Mouse (Mus musculus) A20 (cell line): Measurements from ENCODE around the gene Ddx43.
"Not testable (repeated sequence)": the region's sequence is repeated elsewhere in the genome, so short reads cannot be mapped to it uniquely, and the experiment has no call there.

Source experiments
- DNase-seq: peaks from one replicate; pipeline ENCODE4 v3.0.0-alpha.2; 2011; ENCODE audit warnings: low read depth, low spot score

The Ddx43 gene

GRCm38 (mm10) chr9:78395630-78396351 is at the start of gene Ddx43:
Gene Ddx43 (plus strand): TSS chr9:78395777.
- DNase-seq, result peak; percentile 95

GRCm38 (mm10) chr9:78347004-78347403 is 48.6 kb upstream of the Ddx43 start:
- no peak for DNase-seq

DNA sequence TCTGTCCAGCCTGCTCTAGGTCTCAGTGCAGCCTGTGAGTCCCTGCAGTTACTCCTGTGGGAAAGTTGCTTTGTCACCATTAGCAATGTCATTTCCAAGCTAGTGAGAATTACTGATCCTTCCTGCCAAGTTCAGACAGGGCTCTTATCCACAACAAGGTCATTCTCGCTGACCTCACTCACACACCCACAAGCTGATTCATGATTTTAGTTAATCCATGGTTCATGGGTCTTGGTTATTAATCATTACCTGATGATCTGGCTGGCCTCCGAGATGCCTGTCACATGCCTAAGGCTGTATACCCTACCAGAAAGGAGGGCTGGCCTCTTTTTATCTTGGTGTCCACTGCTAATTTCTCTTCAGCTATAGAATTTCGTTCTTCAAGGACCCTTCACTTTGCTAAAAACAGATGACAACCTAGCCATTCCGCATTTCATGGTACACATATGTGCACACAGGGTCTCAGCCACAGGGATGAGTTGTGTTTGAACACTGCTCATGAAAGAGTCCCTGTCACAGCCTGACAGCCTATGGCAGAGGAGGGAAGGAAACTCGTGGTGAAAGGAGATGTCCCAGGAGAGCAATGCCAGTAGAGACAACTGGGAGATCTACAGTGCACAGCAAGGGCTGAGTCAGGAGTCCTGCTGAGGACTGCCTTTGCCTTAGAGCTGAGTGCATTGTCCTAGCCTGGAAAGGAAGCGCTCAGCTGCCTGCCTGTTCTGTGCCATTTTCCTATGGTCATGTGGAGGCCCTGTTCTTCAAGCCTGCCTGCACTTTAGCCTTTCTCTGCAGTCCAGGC is 47.2 kb upstream of the Ddx43 start:
- not testable (repeated sequence) for DNase-seq

GRCm38 (mm10) chr9:78349141-78349540 is 46.4 kb upstream of the Ddx43 start:
- DNase-seq, result not testable (repeated sequence)

GRCm38 (mm10) chr9:78350007-78350406 is 45.6 kb upstream of the Ddx43 start:
- DNase-seq, result not testable (repeated sequence)

GRCm38 (mm10) chr9:78351504-78352220 is 43.9 kb upstream of the Ddx43 start:
- DNase-seq, result no peak

DNA sequence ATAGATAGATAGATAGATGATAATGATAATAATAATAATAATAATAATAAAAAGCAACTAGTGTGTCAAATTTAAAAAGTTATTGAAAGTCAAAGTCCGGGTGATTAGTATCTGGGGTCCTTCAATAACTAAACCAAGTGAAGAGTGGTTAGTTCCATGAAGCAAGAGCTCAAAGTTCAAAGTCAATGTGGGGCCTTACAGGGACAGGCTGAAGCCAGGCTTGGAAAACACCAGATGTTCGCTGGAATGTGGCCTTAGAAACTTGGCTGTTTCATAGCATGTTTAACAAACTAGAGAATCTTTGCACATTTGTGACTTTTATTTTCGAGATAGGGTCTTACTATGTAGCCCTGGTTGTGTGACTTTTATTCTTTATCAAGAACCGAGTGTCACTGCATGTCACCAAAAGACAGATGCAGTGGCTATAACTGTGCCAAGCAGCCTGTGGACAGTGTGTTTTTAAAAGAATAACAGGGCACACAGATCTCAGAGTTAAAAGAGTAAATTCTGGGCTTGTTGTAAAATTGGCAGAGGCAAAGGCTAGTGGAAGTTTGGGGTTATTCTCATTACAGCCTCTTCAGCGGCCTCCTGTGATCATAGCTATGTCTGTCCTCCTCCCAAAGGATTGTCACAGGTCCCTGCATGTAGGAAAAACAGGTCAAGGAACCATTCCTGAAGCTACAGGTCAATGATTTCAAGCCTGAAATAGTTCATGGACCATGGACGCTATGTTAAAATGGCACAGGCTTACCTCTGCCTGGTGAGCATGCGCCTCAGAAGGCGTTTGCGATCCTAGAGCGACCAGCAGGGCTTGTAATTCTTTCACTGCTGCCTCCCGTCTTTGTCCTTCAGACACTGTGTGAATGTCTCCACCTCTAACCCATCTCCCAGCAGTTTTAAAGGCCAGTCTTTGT is 40.7 kb upstream of the Ddx43 start:
- no peak for DNase-seq

DNA sequence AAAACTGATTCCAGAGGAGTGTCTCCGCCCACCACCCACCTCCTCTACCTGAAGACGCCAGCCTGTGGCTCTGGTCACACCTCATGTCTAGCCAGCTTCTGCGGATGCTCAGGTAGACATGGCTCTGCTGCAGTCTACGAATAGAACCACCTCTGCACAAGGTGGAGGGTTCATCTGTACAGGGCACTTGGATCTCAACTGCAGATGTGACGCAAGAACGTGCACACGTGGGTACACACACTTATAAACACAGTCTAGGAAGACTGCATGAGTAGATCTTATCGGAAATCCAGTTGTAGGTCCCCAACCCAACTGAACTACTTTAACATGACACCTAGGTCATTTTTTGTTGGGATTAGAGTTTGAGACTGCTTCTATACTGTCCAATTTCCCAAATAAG is 40.0 kb upstream of the Ddx43 start, which contains the start of gene Gsta2:
Gene Gsta2 (minus strand): TSS at position 178 of the 400 bp plus-strand sequence.
- DNase-seq, result no peak

DNA sequence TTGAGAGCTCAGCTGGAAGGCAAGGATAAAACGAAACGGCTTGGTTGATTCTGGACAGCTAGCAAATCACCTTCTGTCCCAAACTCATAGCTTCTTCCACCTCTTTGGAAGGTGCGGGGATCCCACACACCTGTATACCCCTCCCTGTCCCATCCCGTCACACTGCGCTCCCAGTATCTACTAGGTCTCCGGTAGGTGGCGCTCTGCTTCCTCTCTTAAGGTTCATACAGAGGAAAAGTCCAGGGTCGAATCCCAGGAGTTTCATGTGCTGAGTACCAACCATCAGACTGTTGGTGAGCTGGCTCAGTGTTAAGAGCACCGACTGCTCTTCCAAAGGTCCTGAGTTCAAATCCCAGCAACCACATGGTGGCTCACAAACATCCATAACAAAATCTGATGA is 37.5 kb upstream of the Ddx43 start:
- DNase-seq, result peak; percentile 60

DNA sequence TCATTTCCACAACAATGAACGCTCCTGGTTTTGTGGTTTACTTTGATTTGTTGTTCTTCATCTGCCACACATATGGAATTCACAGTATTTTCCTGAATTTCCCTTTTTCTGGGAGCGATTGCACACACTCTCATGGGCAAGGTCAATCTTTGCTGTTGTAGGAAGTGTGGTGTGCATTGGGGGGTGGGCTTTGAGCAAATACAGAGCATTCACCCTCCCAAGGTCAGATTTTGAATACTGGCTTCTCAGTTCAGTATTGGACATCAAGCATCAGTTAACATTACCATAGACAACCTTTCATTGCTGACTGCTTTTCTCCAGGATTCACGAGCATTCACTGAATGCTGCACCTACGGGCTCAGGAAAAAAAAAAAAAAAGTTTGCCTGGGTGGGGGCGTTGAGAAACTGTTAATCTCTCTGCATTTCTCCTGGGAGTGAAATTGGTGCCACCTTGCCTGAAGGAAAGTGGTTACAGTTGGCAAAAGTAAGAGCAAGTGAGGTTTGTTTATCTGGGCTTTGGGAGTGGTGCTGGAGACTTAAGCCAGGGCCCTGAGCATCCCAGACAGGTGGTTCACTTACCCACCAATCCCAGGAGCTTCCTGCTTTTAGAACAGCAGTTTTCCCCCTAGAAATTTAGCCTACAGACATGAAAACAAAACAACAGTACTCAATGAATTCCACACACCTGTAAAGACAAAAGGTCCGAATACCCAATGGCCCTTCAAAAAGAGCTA is 35.7 kb upstream of the Ddx43 start:
- no peak for DNase-seq

DNA sequence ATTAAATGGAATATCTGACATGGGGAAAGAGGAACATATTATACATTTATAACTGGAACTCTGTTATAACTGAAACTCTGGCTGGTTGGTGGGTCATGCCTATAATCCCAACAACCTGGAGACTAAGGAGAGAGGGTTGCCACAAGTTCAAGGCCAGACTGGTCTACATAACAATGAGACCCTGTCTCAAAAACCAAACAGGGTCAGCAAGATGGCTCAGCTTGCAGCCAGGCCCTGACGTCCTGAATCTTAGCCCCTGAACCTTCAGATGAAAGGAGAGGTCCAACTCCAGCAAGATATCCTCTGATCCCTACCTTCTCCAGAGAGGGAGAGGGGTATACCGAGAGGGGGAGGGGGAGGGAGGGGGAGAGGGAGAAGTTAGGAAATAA is 35.1 kb upstream of the Ddx43 start:
- DNase-seq, result no peak

DNA sequence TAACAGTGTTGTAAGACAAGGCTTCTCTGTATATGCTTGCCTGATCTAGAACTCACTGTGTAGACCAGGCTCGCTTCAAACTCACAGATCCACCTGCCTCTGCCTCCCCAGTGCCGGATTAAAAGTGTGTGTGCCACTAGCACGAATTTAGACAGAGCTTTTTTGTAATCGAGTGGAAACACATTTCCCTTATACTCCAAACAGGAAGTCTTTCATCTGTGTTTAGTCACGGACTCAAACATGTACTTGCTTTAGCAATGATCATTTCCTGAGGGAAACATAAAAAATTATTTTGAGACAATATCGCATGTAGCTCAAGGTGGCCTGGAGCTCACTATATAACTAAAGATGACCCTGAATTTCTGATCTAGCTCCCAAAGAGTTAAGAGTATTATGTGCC is 32.2 kb upstream of the Ddx43 start:
- DNase-seq, result no peak

- DNase-seq, result no peak
Observed at GRCm38 (mm10) chr9:78364701-78365100, 30.9 kb upstream of the Ddx43 start.

- DNase-seq, result no peak
Observed at GRCm38 (mm10) chr9:78365850-78366544, 29.6 kb upstream of the Ddx43 start.

GRCm38 (mm10) chr9:78367959-78368358 is 27.6 kb upstream of the Ddx43 start, which contains the start of gene Dppa5a:
Gene Dppa5a (minus strand): TSS chr9:78368177.
- not testable (repeated sequence) for DNase-seq

DNA sequence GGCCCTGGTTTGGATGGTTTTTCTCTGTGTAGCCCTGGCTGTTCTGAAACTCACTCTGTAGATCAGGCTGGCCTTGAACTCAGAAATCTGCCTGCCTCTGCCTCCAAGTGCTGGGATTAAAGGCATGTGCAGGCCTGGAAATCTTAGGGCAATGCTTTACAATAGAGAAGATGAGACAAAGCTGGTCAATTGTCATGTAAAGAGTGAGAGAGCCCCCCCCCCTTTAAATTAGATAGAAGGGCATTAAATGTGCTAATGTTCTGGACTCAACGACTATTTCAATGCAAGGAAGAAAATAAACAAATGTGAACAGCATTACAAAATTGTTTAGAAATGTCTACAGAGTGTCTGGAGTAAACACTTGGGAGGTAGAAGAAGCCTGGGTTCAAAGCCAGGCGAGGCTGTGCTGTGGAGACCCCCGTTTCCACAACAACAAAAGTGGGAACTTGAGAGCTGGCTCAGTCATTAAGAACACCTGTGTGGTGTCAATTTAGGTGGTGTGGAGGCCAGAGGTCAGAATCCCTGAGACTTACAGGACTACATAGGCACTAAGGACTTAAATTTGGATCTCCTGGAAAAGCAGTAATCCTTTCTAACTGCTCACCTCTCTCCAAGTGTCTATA is 26.8 kb upstream of the Ddx43 start:
- no peak for DNase-seq

DNA sequence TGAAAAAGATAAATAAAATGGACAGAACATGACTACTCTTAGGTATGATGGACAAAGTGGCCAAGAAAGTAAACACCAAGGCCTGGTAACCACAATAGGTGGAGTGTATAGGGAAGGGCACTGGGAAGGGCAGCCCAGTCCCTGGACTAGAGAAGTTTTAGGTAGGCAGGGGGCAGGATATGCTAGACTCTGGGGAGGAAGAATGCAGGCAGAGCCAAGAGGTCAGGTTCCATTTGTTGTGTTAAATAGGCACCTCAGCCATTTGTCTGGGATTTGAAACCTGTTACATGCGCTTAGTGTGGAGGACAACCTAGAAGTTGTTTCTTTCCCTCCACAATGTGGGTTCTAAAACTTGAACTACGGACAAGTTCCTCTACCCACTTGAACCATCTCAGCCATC is 26.2 kb upstream of the Ddx43 start:
- no peak for DNase-seq

DNA sequence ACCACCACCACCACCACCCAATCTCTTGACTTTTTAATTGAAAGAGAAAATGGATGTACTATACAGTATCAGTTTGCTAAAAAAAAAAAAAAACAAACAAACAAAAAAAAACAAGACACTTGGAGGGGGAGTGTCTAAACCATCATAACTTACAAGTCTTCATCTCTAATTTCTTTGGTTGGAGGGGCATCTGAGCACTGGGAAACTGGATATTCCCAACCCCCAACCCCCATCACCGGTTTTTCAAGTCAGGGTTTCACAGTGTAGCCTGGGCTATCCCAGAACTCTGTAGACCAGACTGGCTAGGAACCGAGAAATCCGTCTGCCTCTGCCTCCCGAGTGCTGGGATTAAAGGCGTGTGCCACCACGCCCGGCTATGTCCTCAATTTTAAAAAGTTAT is 25.8 kb upstream of the Ddx43 start:
- DNase-seq, result no peak

GRCm38 (mm10) chr9:78371441-78371840 is 24.1 kb upstream of the Ddx43 start:
- DNase-seq, result no peak
